Mouse (Mus musculus): ENCODE measurements at regions not wholly inside any gene's neighbourhood (a gene's known extent, or its start where the extent isn't known, plus 50 kb on each side); places are given as distances from the start of the nearest gene placed in this dataset.

DNA sequence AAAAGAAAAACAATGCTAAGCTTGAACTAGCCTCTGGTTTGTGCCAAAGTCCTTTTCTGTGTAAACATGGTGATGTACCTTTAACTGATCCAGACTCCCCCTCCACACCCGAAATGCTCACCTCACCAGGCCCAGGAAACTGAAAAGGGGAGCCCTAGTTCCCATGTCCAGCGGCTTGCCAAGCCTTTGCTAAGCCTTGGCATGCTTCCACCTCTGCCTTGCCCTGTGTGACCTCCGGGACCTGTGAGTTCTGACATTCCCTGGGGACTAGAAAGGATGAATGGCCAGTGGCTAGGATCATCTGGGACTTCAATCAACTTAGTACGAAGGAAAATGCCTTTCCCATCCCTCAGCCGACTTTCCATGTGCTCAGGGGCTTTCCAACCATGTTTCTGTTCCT, 184.2 kb downstream of the Foxo1 start:
- DNase-seq (ENCODE audit: low read depth, low spot score) = no peak

DNA sequence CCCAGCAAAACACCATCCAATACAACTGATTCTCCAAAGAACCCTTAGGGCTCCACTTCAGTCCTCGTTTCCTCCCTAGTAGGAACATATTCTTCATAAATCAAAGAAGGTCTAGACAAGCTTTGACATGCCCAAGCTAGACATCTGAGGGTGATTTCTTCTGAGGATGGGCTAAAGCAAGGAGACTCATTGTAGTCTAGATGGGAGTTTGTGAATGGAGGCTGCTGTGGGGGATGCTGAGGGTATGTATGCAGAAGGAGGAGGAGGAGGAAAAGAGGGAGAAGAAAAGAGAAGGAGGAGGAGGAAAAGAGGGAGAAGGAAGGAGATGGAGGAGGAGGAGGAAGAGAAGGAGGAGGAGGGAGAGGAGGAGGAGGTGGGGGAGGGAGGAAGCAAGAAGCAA, 178.9 kb downstream of the Foxo1 start:
- no peak for DNase-seq (ENCODE audit: low read depth, low spot score)

DNA sequence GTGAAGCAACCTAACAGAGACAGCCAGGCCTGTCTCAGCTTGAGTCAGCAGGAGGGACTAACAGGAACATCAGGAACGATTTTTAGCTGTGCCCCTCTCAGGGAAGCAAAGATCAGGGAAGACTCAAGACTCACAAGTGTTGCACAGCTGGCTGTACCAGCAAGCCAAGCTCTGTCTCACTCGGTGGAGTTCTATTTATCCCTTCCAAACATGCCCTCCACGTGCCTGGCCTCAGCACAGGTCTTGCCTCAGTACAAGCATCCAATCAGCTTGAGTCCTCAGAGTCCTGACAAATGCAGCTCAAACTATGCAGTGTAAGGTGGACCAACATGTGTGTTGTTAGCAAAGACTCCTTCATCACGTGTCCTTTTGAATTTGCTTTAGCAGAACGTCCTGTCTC, 178.4 kb downstream of the Foxo1 start:
- DNase-seq (ENCODE audit: low read depth, low spot score) = no peak

DNA sequence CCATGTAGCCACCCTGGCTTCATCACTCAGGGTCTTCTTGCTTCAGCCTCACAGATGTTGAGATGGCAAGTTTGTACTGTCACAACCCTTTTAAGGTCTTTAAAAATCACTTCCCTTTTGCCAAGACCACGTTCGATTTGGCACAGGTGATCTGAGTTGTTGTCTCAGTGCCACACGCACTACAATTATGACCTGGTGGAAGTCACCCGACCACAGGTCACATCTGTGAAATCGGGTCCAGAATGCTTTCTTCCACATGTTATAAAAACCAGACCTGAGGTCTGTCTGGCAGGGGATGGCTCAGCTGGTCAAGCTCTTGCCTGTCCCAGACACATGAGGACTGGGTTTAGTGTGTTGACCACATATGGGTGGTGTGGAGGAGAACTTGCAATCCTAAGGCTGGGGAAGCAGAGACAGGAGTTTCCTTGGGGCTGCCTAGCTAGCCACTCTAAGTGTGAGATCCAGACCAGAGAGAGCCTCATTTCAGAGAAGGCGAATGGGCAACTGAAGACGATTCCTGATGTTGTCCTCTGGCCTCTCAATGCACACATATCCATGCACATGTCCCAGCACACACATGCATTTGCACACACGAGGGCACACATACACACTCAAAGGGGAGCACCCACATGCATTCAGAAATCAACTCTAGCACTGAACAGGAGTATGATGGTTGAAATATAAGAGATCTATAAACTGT, 176.4 kb downstream of the Foxo1 start:
- no peak for DNase-seq (ENCODE audit: low read depth, low spot score)

DNA sequence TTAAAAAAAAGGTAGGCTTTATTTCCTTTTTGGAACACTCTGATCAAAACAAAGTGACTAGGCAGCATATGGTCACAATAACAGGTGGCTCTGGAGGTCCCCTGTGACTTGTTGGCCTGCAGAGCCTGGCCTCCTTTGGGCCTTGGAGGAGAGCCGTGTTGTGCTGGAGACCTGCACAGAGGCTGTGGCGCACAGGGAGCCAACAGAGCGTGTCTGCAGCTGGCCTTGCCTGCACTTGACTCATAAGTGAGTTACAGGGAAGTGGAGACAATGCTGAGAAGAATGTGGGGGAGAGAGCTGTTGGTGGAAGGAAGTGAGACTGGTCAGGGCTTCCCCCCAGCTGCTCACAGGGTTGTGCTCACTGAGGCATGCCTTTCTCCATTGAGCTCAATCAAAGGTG, 175.7 kb downstream of the Foxo1 start:
- peak; percentile 74 for DNase-seq (ENCODE audit: low read depth, low spot score)

DNA sequence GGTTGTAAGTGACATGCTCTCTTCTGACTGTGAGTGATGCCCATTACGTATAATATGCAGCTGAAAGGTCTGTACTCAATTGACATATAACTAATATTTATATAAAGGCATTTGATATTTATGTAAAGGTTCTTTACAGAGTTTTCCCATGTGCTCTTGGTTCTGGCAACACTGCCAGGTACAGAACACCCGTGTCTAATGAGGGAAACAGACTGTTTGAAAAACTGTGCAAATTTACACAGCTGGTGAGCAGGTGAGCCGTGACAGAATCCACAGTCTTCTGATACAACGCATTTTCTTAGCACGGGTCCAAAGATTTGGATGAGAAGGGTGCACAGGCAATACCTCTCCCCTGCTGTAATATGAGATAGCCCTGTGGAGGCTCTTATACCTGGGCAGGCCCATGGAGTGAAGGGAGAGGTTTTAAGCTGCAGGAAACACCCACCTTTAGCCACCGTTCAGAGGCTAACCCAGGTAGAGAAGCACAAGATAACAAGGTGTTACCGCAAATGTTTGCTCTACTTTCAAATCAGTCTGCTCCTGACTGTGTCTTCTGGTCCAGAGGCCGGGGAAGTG, 161.0 kb downstream of the Foxo1 start:
- no peak for DNase-seq (ENCODE audit: low read depth, low spot score)

DNA sequence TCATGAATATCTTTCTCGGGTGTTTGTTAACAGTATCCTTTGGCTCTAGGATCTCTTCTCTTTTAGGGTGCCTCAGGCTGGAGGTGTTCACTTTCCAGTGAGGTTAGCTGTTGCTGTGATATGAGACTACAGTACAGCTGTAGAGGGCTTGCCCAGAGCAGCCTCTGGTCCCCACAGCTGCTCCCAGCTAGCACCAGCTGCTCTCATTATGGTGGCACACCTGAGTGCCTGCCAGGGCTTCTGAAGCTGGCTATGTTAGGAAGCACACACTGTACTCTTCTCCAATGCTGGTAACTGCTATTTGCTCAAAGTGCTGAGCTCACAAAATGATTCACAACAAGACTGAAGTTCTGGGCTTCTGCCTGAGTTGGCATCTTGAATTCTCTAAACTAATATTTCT, 154.7 kb downstream of the Foxo1 start:
- peak; percentile 11 for DNase-seq (ENCODE audit: low read depth, low spot score)

DNA sequence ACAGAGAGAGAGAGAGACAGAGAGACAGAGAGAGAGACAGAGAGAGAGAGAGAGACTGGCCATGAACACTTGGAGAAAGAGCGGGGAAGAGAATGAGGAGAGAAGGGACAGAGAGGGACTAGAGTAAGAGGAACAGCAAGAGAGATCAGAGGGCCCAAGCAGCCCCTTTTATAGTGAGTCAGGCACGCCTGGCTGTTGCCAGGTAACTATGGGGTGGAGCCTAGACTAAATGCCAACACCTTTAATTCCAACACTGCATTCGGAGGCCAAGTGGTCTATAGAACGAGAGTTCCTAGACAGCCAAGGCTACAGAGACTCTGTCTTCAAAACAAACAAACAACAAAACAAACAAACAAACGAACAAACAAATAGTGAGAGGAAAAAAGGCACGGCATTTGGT, 148.1 kb downstream of the Foxo1 start:
- DNase-seq (ENCODE audit: low read depth, low spot score) = no peak

DNA sequence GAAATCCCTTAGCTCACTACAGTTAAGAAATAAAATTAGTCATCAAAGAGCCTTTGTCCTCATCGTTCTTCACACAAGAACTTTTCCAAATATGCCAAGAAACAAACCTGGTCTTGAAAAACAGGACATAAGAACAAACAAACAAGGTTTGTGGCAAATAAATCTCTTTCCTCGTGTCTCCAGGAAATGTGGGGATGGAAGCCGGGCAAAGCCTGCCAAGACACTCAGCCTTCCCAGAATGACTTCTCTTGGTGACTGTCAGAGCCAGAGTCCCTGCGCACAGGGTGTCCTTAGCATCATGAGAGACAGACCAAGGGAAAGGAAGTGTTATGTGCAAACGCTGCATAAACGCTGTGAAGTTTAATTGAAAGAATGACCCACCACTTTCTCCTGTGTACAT, 147.2 kb downstream of the Foxo1 start:
- DNase-seq (ENCODE audit: low read depth, low spot score) = no peak

DNA sequence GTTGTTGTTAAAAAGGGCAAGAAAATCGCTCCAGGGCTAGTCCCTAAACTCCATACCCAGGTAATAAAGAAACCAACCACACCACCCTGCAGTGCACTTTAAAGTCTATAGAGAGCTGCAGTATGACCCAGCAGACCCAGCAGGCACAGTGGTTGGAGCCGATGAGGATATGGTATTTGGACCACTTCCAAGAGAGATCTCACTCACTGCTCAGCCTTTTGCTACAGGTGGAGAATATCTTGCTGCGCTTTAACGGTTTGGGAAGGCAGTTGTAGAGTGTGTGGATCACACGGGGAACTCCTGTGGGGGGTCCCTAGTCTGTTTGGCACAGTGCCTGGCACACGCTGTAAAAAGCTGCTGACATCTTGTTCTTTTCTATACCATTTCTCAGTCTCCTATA, 145.9 kb downstream of the Foxo1 start:
- DNase-seq (ENCODE audit: low read depth, low spot score) = no peak

DNA sequence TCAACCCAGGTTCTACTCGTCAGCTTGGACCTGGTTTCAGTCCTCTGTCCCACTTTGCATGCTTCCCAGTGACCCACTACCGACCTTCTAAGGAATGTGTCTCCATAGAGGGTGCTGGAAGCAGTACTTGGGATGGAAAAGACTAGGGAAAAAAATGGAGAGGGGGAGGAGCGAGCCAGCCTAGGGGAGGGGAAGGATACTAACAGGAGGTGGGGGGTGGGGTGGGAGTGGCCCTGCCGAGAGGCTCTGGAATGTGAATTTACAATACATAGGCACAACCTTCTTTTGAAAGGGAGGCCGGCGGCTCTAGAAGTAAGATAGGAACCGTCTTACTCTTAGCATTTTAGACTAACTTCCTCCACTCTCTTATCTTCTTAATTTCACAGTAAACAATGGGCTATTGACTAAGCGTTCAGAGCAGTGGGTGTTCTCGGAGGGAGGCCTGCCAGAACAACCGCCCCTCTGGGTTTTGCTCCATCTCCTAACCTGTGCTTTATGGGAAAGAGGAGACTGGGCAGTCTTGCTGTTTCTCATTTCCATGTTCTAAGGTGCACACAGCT, 145.1 kb downstream of the Foxo1 start:
- no peak for DNase-seq (ENCODE audit: low read depth, low spot score)

DNA sequence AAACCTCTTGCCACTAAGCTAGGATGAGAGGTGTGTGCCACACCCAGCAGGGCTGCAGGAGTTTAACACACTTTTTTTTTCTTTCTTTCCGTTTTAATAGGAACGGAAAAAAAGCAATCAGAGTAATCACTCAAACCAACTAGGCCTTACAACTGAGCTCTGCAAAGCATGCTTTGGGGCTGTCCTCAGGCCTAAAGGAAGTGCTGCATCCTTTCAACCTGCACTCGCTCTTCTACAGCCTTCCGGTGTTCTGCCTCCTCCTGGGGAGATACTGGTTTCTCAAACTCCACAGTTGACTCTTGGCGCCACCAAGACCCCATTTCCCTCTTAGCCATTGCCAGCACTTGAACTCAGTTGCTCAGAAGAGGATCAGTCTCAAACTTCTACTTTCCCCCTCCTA, 143.2 kb downstream of the Foxo1 start:
- DNase-seq (ENCODE audit: low read depth, low spot score) = no peak

DNA sequence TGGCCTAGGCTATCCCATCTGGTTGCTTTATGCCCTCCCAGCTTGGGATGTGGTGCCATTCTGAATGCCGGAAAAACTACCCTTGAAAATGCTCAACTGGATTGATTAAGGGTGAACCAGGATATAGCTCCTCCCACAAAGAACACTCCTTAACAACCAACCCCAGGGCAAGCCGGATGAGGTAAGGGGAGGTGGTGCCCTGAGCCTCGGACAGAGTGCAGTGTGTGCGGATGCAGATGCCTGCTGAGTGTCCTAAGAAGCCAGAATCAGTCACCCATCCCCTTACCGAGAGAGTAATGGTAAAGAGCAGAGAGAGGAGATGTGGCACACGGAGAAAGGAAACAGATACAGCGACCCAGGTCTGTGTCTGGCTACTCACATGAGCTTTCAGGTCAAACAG, 141.3 kb downstream of the Foxo1 start:
- no peak for DNase-seq (ENCODE audit: low read depth, low spot score)

DNA sequence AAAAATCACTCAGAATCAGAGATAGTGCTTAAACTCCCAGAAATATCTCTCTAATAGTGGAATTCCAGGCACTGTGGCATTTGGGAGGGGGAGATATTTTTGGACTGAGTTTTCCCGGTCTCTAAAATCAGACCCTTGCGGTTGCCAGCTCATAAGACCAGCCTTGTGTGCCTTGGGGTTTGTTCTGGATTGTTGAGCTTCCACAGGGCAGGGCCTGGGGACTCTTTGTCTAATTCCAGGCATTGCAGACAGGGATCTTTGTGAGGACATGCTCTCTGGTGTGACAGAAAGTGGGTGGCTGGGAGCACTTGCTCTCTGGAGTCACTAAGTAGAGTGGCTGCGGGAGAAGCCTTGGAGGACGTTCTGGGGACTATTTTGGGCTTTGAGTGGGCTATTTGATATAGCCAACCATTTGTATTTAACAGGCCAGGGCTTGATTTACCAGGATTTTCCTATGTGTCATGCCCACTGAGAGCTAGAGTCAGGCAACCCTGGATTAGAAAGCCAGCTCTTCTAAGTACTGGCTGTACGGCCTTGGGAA, 138.7 kb downstream of the Foxo1 start:
- DNase-seq (ENCODE audit: low read depth, low spot score) = peak; percentile 58

DNA sequence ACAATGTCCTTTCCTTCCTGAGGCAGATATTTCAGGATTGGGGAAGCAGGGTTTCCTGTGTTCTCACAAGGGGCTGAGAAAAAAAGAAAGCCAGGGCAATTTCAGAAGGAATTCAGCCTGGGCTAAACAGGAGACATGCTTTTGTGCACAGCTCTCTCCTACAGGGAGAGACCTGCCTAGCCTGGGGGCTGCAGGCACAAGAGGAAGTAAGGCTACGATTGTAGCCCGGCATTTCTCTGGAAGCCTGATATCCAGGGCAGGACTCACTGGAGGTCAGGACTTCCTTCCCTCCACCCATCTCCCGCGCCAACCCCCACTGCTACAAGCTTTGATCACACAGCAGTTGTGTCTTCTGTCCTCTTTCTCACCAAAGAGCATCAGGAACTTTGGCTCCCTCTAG, 136.5 kb downstream of the Foxo1 start:
- DNase-seq (ENCODE audit: low read depth, low spot score) = no peak

DNA sequence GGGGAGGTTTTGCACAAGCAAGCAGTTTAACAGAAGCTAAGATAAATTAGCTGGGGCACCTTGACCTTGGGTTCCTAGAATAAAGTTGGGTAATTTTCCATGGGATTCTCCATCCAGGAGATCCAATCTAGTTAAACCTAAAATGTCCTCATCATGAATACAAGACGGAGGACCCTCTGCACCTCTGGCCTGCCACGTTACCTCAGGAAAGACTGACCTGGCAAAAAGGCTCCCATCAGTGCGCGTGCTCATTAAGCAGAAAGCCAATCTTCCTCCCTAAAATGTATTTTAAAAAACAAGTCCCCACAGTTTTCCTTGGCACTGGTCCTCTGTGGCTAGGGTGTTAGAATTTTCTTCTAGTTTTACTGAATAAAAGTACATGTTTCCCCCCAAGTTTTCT, 134.9 kb downstream of the Foxo1 start:
- DNase-seq (ENCODE audit: low read depth, low spot score) = no peak

Measured in brain, adult 2 months (tissue).